Mouse (Mus musculus): ENCODE measurements at regions not wholly inside any gene's neighbourhood (a gene's known extent, or its start where the extent isn't known, plus 50 kb on each side); places are given as distances from the start of the nearest gene placed in this dataset.

DNA sequence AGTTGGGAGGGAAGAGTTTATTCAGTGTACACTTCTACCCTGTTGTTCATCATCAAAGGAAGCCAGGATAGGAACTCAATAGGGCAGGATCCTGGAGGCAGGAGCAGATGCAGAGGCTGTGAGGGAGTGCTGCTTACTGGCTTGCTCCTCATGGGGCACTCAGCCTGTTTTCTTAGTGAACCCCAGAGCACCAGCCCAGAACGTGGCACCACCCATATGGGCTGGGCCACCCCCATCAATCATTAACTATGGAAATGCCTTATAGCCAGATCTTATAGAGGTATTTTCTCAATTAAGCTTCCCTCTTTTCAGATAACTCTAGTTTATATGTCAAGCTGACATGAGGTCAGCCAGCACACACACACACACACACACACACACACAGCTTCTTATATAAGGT lies 103.6 kb upstream of the Aldh1b1 start:
- 23% methylated on average over 1 of the region's 1 CpGs for WGBS

DNA sequence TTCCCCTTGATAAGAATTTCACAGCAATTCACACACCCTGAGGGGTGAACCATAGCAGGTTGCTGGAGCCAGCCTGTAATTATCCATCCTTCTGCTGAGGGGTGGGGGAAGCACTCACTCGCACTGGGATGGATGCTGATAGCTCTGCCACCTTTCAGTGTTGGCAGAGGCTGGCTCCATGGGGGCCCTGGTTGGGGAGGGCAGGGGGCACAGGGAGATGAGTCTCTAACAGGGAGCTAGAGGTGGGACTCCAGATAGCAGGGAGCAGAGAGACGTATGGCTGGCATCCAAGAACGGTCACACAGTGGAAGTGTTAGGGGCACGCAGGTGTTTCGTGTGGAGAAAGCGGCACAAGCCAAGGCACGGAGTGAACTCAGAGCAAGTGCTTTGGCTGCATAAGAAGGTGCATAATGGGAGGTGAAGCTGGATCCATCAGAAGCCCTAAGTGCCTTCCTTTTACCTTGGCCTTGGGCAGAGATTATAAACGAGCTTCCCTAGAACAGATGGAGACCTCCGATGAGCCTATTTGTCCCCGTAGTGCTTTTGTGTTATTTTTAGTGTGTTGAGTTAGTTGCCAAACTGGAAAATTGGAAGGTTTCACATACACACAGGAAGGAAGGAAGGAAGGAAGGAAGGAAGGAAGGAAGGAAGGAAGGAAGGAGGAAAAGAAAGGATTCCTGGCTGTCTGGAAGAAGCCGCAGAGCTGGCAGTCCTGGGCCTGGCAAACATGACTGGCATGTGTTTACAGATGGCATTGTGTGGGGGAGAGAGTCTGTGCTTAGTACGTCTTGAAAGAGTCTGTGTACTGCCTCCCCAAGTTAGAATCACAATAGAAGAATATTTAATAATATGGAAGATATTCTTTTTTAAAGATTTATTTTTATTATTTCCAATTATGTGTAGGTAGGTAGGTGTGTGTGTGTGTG lies 108.6 kb upstream of the Aldh1b1 start:
- ATAC-seq (ENCODE audit: low FRiP score, low TSS enrichment), result no peak
- Histone ChIP-seq H3K9ac (ENCODE audit: low read length) (no peak overlapping the region), H3K27me3 (ENCODE audit: control insufficient read depth, insufficient read depth, low read length) (no peaks in the 10 kb centered on the region), H3K9me3 (ENCODE audit: control insufficient read depth, low read length) (0 out of 2 replicates have a peak, but pooled peaks cover 3% of the 10 kb centered on the region), H3K4me2 (replicated peaks; ENCODE audit: low read depth) (no peak overlapping the region), H3K4me3 (ENCODE audit: low read depth, low read length) (no peak overlapping the region), H3K27ac (replicated peaks) (no peak overlapping the region), H3K36me3 (ENCODE audit: control insufficient read depth, insufficient read depth, low read length) (no peaks in the 10 kb centered on the region), H3K4me1 (replicated peaks; ENCODE audit: control insufficient read depth, insufficient read depth) (no peaks in the 10 kb centered on the region)
- DNase-seq (ENCODE audit: low spot score), result no peak
- TF ChIP-seq CTCF (IDR thresholded peaks at IDR 0.05; ENCODE audit: low read depth) (no peak), EP300 (optimal IDR thresholded peaks at IDR 0.05) (no peak)
- 57% methylated on average over 12 of the region's 12 CpGs for WGBS

More for the DNA sequence above, 103.6 kb upstream of the Aldh1b1 start:
- Histone ChIP-seq H3K9ac (ENCODE audit: low read length) (no peak overlapping the region), H3K9me3 (ENCODE audit: control insufficient read depth, low read length) (0 out of 2 replicates have a peak, but pooled peaks cover 3% of the 10 kb centered on the region), H3K4me1 (replicated peaks; ENCODE audit: control insufficient read depth, insufficient read depth) (no peaks in the 10 kb centered on the region), H3K4me2 (replicated peaks; ENCODE audit: low read depth) (no peak overlapping the region), H3K27me3 (ENCODE audit: control insufficient read depth, insufficient read depth, low read length) (no peaks in the 10 kb centered on the region), H3K27ac (replicated peaks) (no peak overlapping the region), H3K4me3 (ENCODE audit: low read depth, low read length) (no peak overlapping the region), H3K36me3 (ENCODE audit: control insufficient read depth, insufficient read depth, low read length) (no peaks in the 10 kb centered on the region)
- TF ChIP-seq EP300 (optimal IDR thresholded peaks at IDR 0.05), result no peak
- TF ChIP-seq CTCF (IDR thresholded peaks at IDR 0.05; ENCODE audit: low read depth), result no peak
- ATAC-seq (ENCODE audit: low FRiP score, low TSS enrichment), result peak; percentile 53; the same call in 1 of the 2 replicates
- DNase-seq (ENCODE audit: low spot score), result peak; percentile 40

DNA sequence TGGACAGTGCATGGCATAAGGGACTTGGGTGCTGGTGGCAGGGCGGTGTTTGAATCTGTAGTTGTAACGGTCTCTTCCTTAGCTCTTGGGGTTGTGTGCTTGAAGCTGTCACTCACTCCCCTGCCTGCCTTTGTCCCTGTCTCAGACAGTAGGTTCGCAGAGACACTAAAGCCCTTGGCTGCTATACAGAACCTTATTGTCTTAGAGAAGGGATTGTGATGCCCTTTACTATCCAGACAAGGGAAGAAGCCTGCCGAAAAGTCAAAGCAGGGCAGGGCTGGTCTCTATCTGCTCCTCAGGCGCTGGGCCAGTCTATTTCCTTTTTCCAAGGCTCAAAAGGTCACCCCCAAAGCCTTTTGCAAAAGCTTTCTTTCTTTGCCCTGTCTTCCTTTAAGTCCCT lies 109.2 kb upstream of the Aldh1b1 start:
- Histone ChIP-seq H3K9ac (ENCODE audit: low read length) (no peak overlapping the region), H3K27ac (replicated peaks) (no peak overlapping the region), H3K9me3 (ENCODE audit: control insufficient read depth, low read length) (0 out of 2 replicates have a peak, but pooled peaks cover 3% of the 10 kb centered on the region), H3K36me3 (ENCODE audit: control insufficient read depth, insufficient read depth, low read length) (no peaks in the 10 kb centered on the region), H3K4me3 (ENCODE audit: low read depth, low read length) (no peak overlapping the region), H3K4me2 (replicated peaks; ENCODE audit: low read depth) (no peak overlapping the region), H3K4me1 (replicated peaks; ENCODE audit: control insufficient read depth, insufficient read depth) (no peaks in the 10 kb centered on the region), H3K27me3 (ENCODE audit: control insufficient read depth, insufficient read depth, low read length) (no peaks in the 10 kb centered on the region)
- ATAC-seq (ENCODE audit: low FRiP score, low TSS enrichment) (no peak), DNase-seq (ENCODE audit: low spot score) (no peak)
- TF ChIP-seq EP300 (optimal IDR thresholded peaks at IDR 0.05) (no peak), CTCF (IDR thresholded peaks at IDR 0.05; ENCODE audit: low read depth) (no peak)
- 54% methylated on average over 5 of the region's 5 CpGs for WGBS

DNA sequence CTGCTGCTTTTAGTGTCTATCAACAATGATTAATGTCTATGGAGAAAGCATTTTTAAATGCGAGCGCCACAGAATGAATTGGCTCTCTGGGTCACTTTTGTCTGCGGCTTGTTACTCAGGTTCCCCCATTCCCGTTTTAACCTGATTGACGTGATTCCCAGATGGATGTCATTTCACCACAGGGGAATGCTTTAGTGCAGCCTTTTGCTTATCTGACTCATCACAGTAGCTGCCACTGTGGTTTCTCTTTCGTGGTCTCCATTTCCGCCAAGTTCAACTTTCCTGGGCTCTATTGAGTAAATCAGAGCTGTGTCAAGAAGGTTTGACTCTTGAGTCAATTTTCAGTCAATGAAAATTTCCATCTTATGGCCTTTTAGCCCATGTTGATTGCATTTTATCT lies 110.6 kb upstream of the Aldh1b1 start:
- no peaks in the 10 kb centered on the region for H3K36me3 ChIP-seq (ENCODE audit: control insufficient read depth, insufficient read depth, low read length)
- H3K27me3 ChIP-seq (ENCODE audit: control insufficient read depth, insufficient read depth, low read length), result no peaks in the 10 kb centered on the region
- no peak overlapping the region for H3K4me2 ChIP-seq (replicated peaks; ENCODE audit: low read depth)
- H3K4me3 ChIP-seq (ENCODE audit: low read depth, low read length), result no peak overlapping the region
- no peak overlapping the region for H3K27ac ChIP-seq (replicated peaks)
- ATAC-seq (ENCODE audit: low FRiP score, low TSS enrichment) (no peak), DNase-seq (ENCODE audit: low spot score) (no peak)
- TF ChIP-seq EP300 (optimal IDR thresholded peaks at IDR 0.05), result no peak
- no peak for TF ChIP-seq CTCF (IDR thresholded peaks at IDR 0.05; ENCODE audit: low read depth)
- 0 out of 2 replicates have a peak, but pooled peaks cover 3% of the 10 kb centered on the region for H3K9me3 ChIP-seq (ENCODE audit: control insufficient read depth, low read length)
- H3K9ac ChIP-seq (ENCODE audit: low read length), result no peak overlapping the region
- H3K4me1 ChIP-seq (replicated peaks; ENCODE audit: control insufficient read depth, insufficient read depth), result no peaks in the 10 kb centered on the region
- WGBS, result 50% methylated on average over 7 of the region's 7 CpGs

DNA sequence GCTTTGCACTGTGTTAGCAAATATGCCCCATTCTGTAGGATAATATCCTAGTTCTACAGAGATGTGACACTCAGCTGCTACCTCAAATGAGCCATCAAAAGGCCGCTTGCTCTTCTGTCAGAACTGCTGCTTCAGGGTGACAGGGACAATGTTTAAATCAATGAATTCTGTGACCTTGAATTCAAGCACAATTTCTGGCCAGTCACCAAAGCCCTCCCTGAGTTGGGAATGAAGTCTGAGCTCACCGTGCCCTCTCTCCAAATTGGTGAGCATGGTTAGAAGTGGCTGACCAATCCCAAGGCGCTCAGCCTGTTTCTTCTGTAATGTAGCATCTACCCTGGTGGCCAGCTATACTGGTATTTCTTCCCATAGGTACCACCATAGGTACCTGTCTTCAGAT lies 113.8 kb upstream of the Aldh1b1 start:
- no peaks in the 10 kb centered on the region for H3K4me1 ChIP-seq (replicated peaks; ENCODE audit: control insufficient read depth, insufficient read depth)
- H3K27me3 ChIP-seq (ENCODE audit: control insufficient read depth, insufficient read depth, low read length), result no peaks in the 10 kb centered on the region
- no peak for DNase-seq (ENCODE audit: low spot score)
- no peaks in the 10 kb centered on the region for H3K9me3 ChIP-seq (ENCODE audit: control insufficient read depth, low read length)
- WGBS, result 85% methylated on average over 3 of the region's 3 CpGs
- H3K27ac ChIP-seq (replicated peaks), result no peak overlapping the region
- TF ChIP-seq EP300 (optimal IDR thresholded peaks at IDR 0.05), result no peak
- TF ChIP-seq CTCF (IDR thresholded peaks at IDR 0.05; ENCODE audit: low read depth), result no peak
- no peak overlapping the region for H3K9ac ChIP-seq (ENCODE audit: low read length)
- no peak overlapping the region for H3K4me3 ChIP-seq (ENCODE audit: low read depth, low read length)
- ATAC-seq (ENCODE audit: low FRiP score, low TSS enrichment), result no peak
- H3K4me2 ChIP-seq (replicated peaks; ENCODE audit: low read depth), result no peak overlapping the region
- H3K36me3 ChIP-seq (ENCODE audit: control insufficient read depth, insufficient read depth, low read length), result no peaks in the 10 kb centered on the region

DNA sequence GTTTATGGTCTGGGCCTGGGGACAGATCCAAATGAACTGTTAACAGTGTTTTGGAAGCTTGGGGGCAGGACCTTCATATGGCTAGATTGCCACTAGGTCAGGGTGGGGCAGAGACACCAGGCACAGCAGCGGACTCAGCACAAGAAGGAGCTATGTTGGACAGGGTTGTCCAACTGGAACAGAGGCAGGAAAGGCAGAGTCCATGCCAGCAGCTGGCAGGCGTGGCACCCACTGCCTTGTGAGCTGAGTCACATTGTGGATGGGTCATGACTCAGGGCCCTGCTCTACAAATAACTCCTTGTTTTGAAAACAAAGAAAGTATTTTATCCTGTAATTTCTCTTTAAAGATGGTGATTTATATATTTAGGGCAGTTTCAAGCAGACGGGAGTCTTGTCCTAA lies 115.6 kb upstream of the Aldh1b1 start:
- ATAC-seq (ENCODE audit: low FRiP score, low TSS enrichment) (peak; percentile 90), DNase-seq (ENCODE audit: low spot score) (peak; percentile 66)
- Histone ChIP-seq H3K27ac (replicated peaks) (no peak overlapping the region), H3K4me3 (ENCODE audit: low read depth, low read length) (no peak overlapping the region), H3K4me2 (replicated peaks; ENCODE audit: low read depth) (no peak overlapping the region), H3K9me3 (ENCODE audit: control insufficient read depth, low read length) (no peaks in the 10 kb centered on the region), H3K4me1 (replicated peaks; ENCODE audit: control insufficient read depth, insufficient read depth) (no peaks in the 10 kb centered on the region), H3K36me3 (ENCODE audit: control insufficient read depth, insufficient read depth, low read length) (no peaks in the 10 kb centered on the region), H3K27me3 (ENCODE audit: control insufficient read depth, insufficient read depth, low read length) (no peaks in the 10 kb centered on the region), H3K9ac (ENCODE audit: low read length) (no peak overlapping the region)
- 58% methylated on average over 3 of the region's 3 CpGs for WGBS
- TF ChIP-seq CTCF (IDR thresholded peaks at IDR 0.05; ENCODE audit: low read depth), result no peak
- no peak for TF ChIP-seq EP300 (optimal IDR thresholded peaks at IDR 0.05)

Measured in stomach, postnatal 0 days (tissue).